Mouse (Mus musculus): ENCODE measurements around the gene Zfp524. TPM values are rescaled to one million over a fixed set of nuclear protein-coding genes. Genes with fewer than 3 reads are reported as not detected.

Zfp524 gene
- polyA plus RNA-seq, 1 experiment from 2014 or later, result 7.1 TPM

DNA sequence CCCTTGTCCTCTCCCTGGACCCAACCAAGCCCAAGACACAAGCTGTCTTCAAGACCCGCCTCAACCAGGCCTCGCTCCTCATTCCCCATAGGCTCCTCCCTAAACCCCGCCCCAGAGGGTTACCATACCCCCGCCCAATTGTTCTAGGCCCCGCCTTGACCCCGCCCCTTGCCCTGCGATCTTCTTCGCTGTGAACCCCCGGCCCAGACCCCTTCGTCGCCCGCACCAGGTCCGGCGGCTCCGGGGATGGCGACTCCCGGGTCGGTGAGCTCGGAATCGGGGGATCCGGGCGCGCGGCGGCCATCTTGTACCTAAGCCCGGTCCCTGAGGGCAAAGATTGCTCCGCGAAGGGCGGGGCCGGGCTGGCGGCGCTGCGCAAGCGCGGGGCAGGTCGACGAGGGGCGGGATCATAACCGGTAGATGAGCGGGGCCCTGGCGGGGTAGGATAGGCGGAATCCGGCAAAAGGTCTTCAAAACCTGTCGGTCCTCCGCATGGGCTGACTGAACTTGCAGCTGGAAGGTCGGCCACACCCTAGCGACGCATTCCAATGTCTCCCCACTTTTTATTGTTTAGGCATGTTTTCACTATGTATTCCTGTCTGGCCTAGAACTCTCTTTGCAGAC lies 24.0 kb downstream of the Zfp524 start, which contains the start of gene Zfp784:
TSS of gene Zfp784 (minus strand) at position 338 of the 624 bp plus-strand sequence.
- Histone ChIP-seq H3K9me3 (replicated peaks) (peaks cover 7% of the 10 kb centered on the region; the same call in 1 of the 2 replicates), H3K27me3 (ENCODE audit: low read depth, poor library complexity, severe bottlenecking) (no peaks in the 10 kb centered on the region), H3K36me3 (peaks cover 49% of the 10 kb centered on the region), H3K4me1 (peaks cover 21% of the 10 kb centered on the region), H3K4me3 (peak within 1 kb of the TSS; percentile 64), H3K27ac (replicated peaks) (peak within 1 kb of the TSS; percentile 94)
- DNase-seq (ENCODE audit: low spot score), result peak; percentile 93
- WGBS, result under 1% methylated on average over 48 of the region's 48 CpGs

DNA sequence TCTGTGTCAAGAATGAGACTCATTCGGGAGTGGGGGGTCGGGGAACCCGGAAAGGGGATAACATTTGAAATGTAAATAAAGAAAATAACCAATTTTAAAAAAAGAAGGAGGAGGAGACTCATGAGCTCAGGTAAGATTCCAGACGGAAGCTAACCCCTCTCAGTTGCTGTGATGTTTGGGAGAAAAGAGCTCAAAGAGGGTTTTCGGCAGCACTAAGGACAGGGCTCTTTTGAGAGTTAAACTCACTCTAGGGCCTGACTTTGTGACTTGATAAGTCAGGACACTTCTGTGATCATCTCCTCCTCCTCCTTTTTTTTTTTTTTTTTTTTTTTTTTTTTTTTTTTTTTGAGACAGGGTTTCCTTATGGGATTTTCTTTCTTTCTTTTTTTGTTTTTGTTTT lies 24.7 kb downstream of the Zfp524 start:
- DNase-seq (ENCODE audit: low spot score), result no peak
- Histone ChIP-seq H3K36me3 (peaks cover 42% of the 10 kb centered on the region), H3K27me3 (ENCODE audit: low read depth, poor library complexity, severe bottlenecking) (no peaks in the 10 kb centered on the region), H3K9me3 (replicated peaks) (peaks cover 7% of the 10 kb centered on the region; the same call in 1 of the 2 replicates), H3K27ac (replicated peaks) (peak overlapping the region; percentile 94), H3K4me3 (peak overlapping the region; percentile 64), H3K4me1 (peaks cover 21% of the 10 kb centered on the region)
- 46% methylated on average over 5 of the region's 5 CpGs for WGBS

DNA sequence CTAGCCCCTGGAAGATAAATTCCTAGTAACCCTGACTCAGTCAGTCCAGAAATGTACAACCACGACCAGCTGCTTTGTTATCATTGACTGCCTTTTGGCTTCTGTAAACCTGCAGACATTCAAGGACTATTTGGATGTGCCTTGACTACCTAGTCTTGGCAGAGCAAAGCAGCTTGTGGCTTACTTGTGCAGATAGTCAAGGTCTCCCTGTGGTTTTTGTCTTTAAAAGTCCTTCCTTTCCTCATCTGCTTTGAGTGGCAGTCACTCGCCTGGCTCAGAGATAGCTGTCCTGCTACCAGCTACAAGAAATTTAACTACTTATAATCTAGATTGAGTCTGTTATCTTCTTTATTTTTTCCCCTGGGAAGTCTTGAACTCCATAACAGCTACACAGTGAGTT lies 30.8 kb downstream of the Zfp524 start:
- DNase-seq (ENCODE audit: low spot score), result no peak
- H3K4me1 ChIP-seq, result no peaks in the 10 kb centered on the region
- H3K9me3 ChIP-seq (replicated peaks), result no peaks in the 10 kb centered on the region
- H3K4me3 ChIP-seq, result no peak overlapping the region
- H3K27me3 ChIP-seq (ENCODE audit: low read depth, poor library complexity, severe bottlenecking), result 0 out of 2 replicates have a peak, but pooled peaks cover 3% of the 10 kb centered on the region
- 75% methylated on average over 2 of the region's 2 CpGs for WGBS
- no peak overlapping the region for H3K27ac ChIP-seq (replicated peaks)
- H3K36me3 ChIP-seq, result peaks cover 16% of the 10 kb centered on the region

DNA sequence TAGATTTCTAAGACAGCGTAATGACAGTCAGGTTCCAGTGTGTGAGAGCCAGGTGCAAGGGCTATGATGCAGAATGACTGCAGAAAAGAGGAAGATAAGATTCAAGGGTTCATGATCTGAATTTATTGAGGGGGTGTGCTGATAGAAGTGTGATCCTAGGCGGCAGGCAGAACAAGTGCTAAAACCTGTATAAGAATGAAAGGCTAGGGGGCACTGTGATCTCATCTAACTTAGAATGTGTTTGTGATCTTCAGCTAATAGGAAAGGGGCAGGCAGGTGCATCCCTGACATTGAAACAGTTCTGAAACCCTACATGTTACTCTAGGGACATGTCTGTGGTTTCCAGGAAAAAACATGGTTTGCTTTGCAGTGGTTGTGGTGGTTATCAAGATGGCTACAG lies 31.9 kb downstream of the Zfp524 start:
- 77% methylated on average over 2 of the region's 2 CpGs for WGBS

DNA sequence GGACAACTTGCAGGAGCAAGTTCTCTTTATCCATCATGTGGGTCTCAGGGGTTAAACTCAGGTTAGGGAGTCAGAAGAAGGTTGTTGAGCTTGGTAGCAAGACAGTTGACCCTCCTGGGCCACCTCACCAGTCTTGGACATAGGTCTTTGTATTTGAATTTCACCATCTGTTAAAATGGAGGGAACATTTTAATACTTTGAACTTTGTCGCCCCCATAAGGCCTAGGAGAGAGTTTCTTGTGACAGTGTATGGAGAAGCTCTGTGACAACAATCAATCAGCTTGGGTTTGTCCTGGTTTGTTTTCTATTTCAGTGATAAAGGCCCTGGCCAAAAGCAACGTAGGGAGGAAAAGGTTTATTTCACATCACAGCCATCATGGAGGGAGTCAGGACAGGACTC lies 33.1 kb downstream of the Zfp524 start:
- H3K4me1 ChIP-seq, result peaks cover 18% of the 10 kb centered on the region
- no peak overlapping the region for H3K4me3 ChIP-seq
- H3K27me3 ChIP-seq (ENCODE audit: low read depth, poor library complexity, severe bottlenecking), result peaks cover 17% of the 10 kb centered on the region
- no peaks in the 10 kb centered on the region for H3K9me3 ChIP-seq (replicated peaks)
- no peak for DNase-seq (ENCODE audit: low spot score)
- 36% methylated on average over 2 of the region's 2 CpGs for WGBS
- no peaks in the 10 kb centered on the region for H3K36me3 ChIP-seq
- no peak overlapping the region for H3K27ac ChIP-seq (replicated peaks)

More for the DNA sequence above, 31.9 kb downstream of the Zfp524 start:
- Histone ChIP-seq H3K27me3 (ENCODE audit: low read depth, poor library complexity, severe bottlenecking) (peaks cover 9% of the 10 kb centered on the region), H3K9me3 (replicated peaks) (no peaks in the 10 kb centered on the region), H3K36me3 (peaks cover 6% of the 10 kb centered on the region), H3K4me3 (no peak overlapping the region), H3K4me1 (peaks cover 9% of the 10 kb centered on the region), H3K27ac (replicated peaks) (no peak overlapping the region)
- DNase-seq (ENCODE audit: low spot score), result no peak

DNA sequence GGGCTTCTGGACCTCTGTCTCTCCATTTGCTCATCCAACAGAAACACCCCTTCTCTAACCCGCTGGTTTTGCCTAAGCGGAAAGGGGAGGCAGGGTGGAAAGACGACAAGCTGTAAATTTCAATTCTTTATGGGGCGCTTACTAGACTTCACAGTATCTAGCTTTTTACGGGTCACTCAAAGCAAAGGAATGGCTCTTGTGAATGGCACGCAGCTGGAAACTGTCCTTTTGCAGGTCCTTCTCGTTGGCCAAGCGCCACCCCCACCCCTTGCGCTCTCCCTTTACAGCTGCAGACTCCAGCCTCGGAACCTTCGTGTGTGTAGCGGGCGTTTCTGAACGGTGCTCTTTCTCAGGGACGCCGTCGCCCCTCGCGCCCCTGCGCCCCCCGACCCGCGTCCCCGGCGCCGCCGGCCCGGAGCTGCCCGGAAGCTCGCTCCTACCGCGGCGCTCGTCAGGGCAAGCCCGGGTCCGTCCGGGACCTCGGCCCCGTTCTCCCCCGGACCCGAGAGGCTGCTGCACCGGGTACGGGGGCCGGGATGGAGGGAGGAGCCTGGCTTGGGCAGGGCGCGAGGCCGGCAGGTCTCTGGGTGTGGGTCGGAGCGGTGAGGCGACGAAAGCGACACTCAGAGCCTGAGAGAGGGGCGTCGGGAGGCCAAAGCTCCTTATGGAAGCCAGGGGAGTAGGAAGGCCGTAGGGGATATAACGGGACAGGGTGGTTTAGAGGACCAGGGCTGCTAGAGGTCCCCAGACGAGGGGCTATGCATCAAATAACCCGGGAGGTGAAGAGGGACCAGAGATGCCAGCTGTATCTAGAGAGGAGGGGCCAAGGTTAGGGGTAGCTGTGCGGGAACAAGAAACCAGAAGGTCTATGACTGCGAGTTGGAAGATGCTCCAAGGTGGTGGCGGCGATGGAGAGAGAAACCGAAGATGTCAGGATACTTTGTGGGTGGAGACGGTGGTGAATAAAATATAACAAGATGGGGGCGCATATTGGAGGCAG lies 37.3 kb downstream of the Zfp524 start, which contains the start of gene Zfp580:
TSS of gene Zfp580 (plus strand) at position 346 of the 1,000 bp plus-strand sequence.
- 1% methylated on average over 65 of the region's 65 CpGs for WGBS
- peak within 1 kb of the TSS; percentile 92 for H3K27ac ChIP-seq (replicated peaks)
- H3K36me3 ChIP-seq, result no peaks in the 10 kb centered on the region
- peak; percentile 86 for DNase-seq (ENCODE audit: low spot score)
- H3K4me3 ChIP-seq, result peak within 1 kb of the TSS; percentile 88
- H3K4me1 ChIP-seq, result peaks cover 42% of the 10 kb centered on the region
- no peaks in the 10 kb centered on the region for H3K9me3 ChIP-seq (replicated peaks)
- H3K27me3 ChIP-seq (ENCODE audit: low read depth, poor library complexity, severe bottlenecking), result peaks cover 59% of the 10 kb centered on the region

DNA sequence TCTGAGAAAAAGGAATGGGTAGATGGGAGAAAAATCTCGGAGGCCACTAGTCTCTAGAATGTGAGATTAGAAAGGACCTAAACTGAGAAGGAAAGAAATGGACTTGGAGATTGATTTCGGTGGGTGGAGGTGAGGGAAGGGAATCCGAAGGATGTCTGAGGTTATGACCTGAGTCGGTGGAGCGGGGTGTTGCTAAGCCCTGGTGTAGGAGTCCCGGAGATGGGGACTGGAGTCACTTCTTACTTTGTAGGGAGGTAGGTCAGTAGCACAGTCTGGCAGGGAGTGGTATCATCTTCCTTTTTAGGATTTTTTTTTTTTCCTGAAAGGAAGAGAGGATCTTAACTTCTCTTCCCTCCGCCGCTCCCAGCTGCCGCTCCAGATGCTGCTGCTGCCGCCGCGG lies 38.2 kb downstream of the Zfp524 start:
- Histone ChIP-seq H3K36me3 (no peaks in the 10 kb centered on the region), H3K27me3 (ENCODE audit: low read depth, poor library complexity, severe bottlenecking) (peaks cover 68% of the 10 kb centered on the region), H3K4me1 (peaks cover 52% of the 10 kb centered on the region), H3K9me3 (replicated peaks) (no peaks in the 10 kb centered on the region), H3K4me3 (peak overlapping the region; percentile 88), H3K27ac (replicated peaks) (0 out of 2 replicates have a peak overlapping the region, but pooled peaks have one; percentile 23)
- WGBS, result 3% methylated on average over 12 of the region's 12 CpGs
- no peak for DNase-seq (ENCODE audit: low spot score)

DNA sequence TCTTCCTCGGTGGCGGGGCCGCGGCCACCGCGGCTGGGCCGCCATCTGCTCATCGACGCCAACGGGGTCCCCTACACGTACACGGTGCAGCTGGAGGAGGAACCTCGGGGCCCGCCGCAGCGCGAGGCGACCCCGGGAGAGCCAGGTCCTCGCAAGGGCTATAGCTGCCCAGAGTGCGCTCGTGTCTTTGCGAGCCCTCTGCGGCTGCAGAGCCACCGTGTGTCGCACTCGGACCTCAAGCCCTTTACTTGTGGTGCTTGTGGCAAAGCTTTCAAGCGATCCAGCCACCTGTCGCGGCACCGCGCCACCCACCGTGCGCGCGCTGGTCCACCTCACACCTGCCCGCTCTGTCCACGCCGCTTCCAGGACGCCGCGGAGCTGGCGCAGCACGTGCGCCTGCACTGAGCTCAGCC lies 38.7 kb downstream of the Zfp524 start:
- H3K9me3 ChIP-seq (replicated peaks), result no peaks in the 10 kb centered on the region
- H3K4me3 ChIP-seq, result peak overlapping the region; percentile 88
- peaks cover 56% of the 10 kb centered on the region for H3K4me1 ChIP-seq
- peaks cover 73% of the 10 kb centered on the region for H3K27me3 ChIP-seq (ENCODE audit: low read depth, poor library complexity, severe bottlenecking)
- H3K36me3 ChIP-seq, result no peaks in the 10 kb centered on the region
- peak; percentile 39 for DNase-seq (ENCODE audit: low spot score)
- WGBS, result 4% methylated on average over 44 of the region's 45 CpGs
- H3K27ac ChIP-seq (replicated peaks), result peak overlapping the region; percentile 23; the same call in 1 of the 2 replicates

DNA sequence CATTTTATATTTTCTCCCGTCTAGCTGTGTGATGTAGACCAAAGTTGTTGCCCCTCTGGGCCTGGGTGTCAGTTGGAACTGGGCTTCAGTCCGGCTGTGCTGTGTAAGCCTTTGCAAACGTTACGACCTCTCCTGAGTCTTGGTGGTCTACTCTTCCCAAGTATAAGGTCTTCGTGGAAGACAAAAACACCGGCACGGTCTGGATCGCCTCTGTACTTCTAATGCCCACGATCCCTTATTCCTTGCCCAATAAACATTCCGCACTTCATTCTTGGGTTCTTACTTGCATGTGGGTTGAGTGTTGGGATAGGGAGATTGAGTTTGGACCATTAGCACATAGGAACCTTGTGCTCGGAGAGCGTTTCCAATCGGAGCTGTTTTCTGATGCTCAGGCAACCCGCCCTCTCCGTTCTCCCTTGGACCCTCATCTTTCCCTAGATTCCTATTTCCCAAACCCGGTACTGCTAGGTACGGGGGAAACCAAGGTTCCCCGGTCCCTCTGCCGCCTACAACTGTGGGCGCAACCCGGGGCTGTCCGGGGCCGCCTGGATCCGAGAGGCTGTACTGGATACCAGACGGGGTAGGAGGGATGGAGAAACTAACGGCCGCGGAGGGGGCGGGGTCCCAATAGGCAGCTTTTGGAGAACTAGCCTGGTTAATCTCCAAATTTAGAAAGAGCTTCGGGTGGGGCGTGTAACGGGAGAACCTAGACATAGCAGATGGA lies 39.4 kb downstream of the Zfp524 start:
- peaks cover 56% of the 10 kb centered on the region for H3K4me1 ChIP-seq
- H3K36me3 ChIP-seq, result no peaks in the 10 kb centered on the region
- 8% methylated on average over 32 of the region's 32 CpGs for WGBS
- H3K4me3 ChIP-seq, result peak overlapping the region; percentile 88
- H3K27me3 ChIP-seq (ENCODE audit: low read depth, poor library complexity, severe bottlenecking), result peaks cover 80% of the 10 kb centered on the region
- DNase-seq (ENCODE audit: low spot score), result peak; percentile 45
- no peaks in the 10 kb centered on the region for H3K9me3 ChIP-seq (replicated peaks)
- H3K27ac ChIP-seq (replicated peaks), result no peak overlapping the region

DNA sequence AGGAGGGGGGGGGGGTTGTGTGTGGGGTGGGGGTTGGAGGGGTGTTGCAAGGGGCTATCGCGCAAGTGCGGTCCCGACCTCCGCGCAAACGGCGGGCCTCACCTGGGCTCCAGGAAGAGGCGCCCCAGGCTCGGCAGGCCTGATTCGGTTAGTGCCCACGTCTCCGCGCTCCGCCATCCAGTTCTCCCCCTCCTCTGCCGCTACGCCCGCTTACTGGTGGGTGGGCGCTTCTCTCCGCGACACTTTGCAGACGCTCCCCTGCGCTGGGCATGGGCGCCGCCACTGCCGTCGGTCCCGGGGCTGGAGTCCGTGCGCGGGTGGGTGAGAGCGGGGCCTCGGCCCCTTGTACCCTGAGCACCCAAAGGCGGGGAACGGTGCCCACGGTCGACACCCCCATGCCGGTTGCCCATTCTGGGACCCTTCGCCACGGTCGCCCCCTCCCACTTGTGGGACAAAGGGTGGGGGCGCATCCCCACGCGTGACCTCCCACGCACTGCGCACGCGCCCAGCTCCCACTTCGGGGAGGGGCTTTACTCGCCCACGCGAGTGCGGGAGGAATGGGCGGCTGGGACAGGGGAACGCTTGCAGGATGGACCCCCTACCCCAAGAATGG lies 42.5 kb downstream of the Zfp524 start:
- 3% methylated on average over 55 of the region's 55 CpGs for WGBS
- Histone ChIP-seq H3K27me3 (ENCODE audit: low read depth, poor library complexity, severe bottlenecking) (peaks cover 79% of the 10 kb centered on the region), H3K9me3 (replicated peaks) (no peaks in the 10 kb centered on the region), H3K36me3 (no peaks in the 10 kb centered on the region), H3K27ac (replicated peaks) (peak overlapping the region; percentile 77), H3K4me3 (peak overlapping the region; percentile 58), H3K4me1 (peaks cover 59% of the 10 kb centered on the region)
- peak; percentile 38 for DNase-seq (ENCODE audit: low spot score)

DNA sequence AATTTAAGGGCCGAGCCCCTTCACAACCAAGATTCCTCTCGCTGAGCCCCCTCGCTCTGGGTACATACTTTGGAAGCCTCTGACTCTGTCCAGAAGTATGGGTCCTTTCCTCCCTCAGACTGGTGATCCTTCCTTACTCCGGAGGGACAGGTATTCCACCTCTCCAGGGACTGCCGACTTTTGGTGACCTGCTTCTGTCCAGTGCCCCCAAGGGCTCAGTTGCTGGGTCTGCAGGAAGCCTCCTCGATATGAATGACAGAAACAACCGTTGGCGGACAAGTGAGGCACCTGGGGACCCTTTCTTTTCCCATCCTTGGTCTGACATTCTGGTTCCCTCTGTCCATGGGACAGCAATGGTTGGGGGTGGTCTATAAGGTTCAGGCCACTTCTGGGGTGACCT lies 43.2 kb downstream of the Zfp524 start:
- WGBS, result 33% methylated on average over 8 of the region's 8 CpGs
- peaks cover 53% of the 10 kb centered on the region for H3K4me1 ChIP-seq
- H3K36me3 ChIP-seq, result no peaks in the 10 kb centered on the region
- H3K9me3 ChIP-seq (replicated peaks), result no peaks in the 10 kb centered on the region
- DNase-seq (ENCODE audit: low spot score), result no peak
- no peak overlapping the region for H3K27ac ChIP-seq (replicated peaks)
- H3K4me3 ChIP-seq, result peak overlapping the region; percentile 58
- peaks cover 73% of the 10 kb centered on the region for H3K27me3 ChIP-seq (ENCODE audit: low read depth, poor library complexity, severe bottlenecking)

DNA sequence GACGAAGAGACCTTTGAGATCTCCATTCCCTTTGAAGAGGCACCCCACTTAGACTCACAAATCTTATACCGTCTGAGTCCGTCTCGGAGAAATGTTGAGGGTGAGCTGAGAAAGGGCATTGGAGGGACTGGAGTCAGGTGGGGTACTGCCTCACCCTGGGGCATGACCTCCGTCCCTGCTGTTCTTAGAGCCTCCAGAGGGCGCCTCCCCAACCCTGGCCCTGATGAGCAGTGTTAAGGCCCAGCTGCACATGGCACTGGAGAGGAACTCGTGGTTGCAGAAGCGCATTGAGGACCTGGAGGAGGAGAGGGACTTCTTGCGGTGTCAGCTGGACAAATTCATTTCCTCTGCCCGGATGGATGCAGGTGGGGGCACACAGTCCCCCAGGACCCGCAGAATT lies 43.6 kb downstream of the Zfp524 start:
- WGBS, result 29% methylated on average over 11 of the region's 11 CpGs
- H3K9me3 ChIP-seq (replicated peaks), result no peaks in the 10 kb centered on the region
- DNase-seq (ENCODE audit: low spot score), result no peak
- peaks cover 68% of the 10 kb centered on the region for H3K27me3 ChIP-seq (ENCODE audit: low read depth, poor library complexity, severe bottlenecking)
- H3K4me1 ChIP-seq, result peaks cover 49% of the 10 kb centered on the region
- H3K36me3 ChIP-seq, result no peaks in the 10 kb centered on the region
- H3K27ac ChIP-seq (replicated peaks), result no peak overlapping the region
- no peak overlapping the region; the same call in 1 of the 2 replicates for H3K4me3 ChIP-seq
